Mouse (Mus musculus) E14TG2a.4 (cell line): ENCODE results near the gene Abi1.

ENCODE experiments used
- CTCF ChIP-seq: conservative IDR thresholded peaks from 2 replicates; pipeline ENCODE4 v1.5.1; 2014; ENCODE audit warnings: low read length
- NANOG ChIP-seq: IDR thresholded peaks from 2 replicates; pipeline ENCODE4 v1.6.1; 2014; ENCODE audit warnings: borderline replicate concordance, low read length, mixed read lengths
- POU5F1 ChIP-seq: IDR thresholded peaks from 2 replicates; pipeline ENCODE4 v1.6.1; 2014; ENCODE audit warnings: low read length, borderline replicate concordance

DNA sequence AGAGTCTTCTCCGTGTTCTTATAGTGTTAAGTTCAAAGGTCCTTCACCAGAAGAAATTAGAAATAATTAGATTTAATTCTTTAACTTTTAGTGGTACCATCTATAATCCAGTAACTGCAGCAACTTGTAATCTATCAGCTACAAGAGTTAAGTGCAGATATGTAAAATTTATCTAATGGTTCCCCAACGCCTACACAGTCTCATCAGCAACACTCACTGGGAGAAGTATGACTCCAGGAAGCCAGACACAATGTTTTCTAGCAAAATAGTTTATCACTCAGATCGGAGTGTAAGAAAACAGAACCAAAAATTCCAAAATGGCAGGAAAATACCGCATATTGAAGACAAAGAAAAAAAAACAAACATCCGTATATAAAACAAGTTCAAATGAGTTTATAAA, 84.1 kb downstream of the Abi1 start:
- TF ChIP-seq CTCF (no peak), POU5F1 (no peak), NANOG (no peak)
